Mouse (Mus musculus) v-Abl transformed pro-B cells (cell line): ENCODE results near the gene Tmie.
"Not testable (repeated sequence)": the region's sequence is repeated elsewhere in the genome, so short reads cannot be mapped to it uniquely, and the experiment has no call there.

Experiments
- in situ Hi-C, 2 experiments: fragments of 400-800 bp; cut with MboI; formaldehyde crosslinking; loops; one replicate each; pipeline ENCODE4 v1.15.1; 2025; ENCODE audit not compliant: unreplicated experiment in 2 of 2

Gene Tmie

DNA sequence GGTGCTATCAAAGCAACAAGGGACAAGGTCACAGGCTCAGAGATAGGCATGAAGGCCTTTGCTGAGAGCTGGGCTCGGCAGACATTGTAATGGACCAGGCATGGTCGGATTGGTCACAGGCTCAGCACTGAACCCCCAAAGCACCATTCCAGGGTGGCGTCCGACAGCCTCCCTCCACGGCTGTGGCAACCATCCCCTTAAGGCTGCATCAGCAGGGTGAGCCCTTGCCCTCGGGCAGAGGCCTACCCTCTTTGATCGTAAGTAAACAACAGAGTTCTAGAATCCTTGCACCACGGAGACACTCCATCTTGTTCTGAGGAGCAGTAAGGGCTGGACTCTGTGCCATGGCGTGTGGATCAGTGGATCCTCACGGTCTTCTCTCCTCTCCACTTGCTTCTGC, 35.7 kb downstream of the Tmie start, which contains the start of gene Prss46:
Gene Prss46 (plus strand): TSS at position 301 of the 400 bp plus-strand sequence.
- in situ Hi-C loops: no loop called here

DNA sequence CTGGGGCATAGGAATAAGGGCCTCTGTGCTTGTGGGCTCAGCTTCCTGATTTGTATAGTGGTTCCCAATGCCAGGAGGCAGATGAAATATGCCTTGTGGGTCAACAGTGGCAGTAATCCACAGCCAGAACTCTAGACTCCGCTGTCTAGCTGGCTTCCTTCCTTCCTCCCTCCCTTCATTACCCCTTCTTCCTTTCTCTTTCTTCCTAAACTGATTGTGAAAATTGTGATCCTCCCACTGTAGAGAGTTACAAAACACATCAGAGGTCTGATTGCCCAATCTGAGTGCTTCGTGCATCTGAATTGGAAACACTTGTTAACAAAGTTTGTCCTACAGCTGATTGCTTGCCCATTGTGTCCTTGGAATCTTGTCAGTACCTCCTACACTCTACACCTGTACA, 38.5 kb downstream of the Tmie start:
- in situ Hi-C loops: no loop called here

DNA sequence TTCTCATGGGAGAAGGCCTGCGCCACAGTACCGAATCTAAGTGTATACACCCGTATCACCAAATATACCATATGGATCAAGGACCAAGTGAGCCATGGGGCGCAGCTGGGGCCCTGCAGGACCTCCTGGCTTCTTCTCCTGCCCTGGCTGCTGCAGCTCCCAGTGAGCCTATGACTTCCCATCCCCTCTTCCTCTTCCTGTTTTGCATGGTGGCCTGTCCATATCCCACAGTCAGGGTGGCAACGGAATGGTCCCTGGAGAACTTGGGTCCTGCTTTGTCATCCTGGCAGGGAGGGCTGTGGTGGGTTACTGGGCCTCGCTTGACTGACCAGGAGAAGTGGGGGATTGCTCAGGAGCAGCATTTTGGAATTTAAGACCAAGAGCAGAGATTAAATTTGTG, 39.0 kb downstream of the Tmie start:
- in situ Hi-C loops: no loop called here

DNA sequence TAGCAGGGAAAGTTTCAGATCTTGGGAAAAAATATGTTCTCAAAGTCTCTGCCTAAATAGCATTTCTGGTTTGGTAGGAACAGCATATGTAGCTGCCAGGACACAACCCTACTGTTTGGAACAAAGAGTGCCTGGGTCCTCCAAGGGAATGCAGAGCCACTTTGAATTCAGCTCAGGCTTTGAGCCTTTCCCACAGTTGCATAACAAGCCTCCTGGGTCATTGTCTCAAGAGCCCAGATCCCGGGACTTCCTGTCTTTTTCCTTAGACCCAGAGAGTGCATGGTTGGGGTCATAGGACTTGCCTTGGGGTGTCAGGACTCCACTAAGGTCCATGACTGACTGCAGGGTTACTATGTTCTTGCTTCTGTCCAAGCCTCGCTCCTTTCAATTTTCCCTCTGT, 43.8 kb downstream of the Tmie start:
- in situ Hi-C loops: no loop called here

DNA sequence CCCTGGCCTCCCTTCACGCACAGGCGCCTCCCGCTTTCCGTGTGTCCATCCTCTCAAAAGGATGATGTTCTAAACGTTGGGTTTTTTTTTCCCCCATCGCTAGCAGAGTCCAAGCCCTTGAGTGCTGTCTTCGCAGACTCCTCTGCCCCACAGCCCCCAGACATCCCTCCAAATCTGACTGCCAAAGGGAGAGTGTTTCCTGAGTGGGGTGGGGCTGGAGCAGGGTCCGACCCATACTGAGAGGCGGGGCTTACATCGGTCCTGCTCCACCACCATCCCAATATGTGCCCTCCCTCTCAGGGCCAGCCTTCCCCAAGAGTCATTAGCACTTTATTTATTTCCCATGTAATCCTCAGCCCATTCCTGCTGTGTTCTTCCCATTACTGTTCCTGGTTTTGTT, 45.0 kb downstream of the Tmie start:
- in situ Hi-C loops: no loop called here

DNA sequence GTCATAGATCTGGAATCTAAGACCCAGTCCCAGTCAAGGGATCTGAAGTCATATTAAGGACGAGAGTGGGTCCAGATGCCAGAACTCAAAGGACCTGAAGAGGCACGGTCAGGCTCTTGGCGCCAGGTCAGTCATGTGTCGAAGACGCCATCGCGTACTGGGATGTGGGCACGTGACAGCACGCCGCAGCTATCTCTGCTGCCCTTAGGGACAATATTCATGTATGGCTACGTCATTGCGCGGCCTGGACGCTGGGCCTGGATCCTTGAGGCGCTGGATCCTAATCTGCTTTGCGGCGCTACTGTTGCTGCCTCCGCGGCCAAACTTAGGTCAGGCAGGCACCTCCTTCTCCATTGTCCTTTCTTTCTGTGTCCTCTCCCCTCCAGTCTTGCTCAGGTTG, 45.5 kb downstream of the Tmie start, which contains the start of gene Prss45:
Gene Prss45 (plus strand): TSS at position 178 of the 400 bp plus-strand sequence.
- in situ Hi-C loops: no loop called here

DNA sequence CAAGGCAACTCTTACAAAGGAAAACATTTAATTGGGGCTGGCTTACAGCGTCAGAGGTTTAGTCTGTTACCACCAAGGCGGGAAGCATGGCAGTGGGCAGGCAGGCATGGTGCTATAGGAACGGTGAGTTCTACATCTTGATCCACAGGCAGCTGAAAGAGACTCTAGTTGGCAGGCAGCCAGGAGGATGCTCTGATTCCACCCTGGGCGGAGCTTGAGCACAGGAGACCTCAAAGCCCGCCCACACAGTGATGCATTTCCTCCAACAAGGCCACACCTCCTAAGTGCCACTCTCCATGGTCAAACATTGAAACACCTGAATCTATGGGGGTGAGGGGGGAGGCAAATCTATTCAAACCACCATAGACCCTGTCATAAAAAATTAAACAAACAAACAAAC, 46.9 kb downstream of the Tmie start:
- in situ Hi-C loops: no loop called here

DNA sequence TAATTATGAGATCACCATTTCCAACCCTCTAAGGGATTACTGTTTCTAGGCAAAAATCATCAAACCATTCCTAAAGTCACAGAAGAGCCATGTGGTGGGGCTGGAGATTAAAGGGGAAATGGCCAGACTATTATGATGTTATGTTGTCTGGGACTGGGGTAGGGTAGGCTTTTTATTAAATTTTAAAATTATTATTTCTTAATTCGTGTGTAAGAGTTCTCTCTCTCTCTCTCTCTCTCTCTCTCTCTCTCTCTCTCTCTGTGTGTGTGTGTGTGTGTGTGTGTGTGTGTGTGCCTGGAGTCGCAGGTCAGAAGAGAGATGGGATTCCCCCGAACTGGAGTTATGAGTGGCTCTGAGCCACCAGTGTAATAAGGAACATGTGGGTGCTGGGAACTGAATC, 53.5 kb downstream of the Tmie start, which contains the start of gene Prss43:
Gene Prss43 (plus strand): TSS at position 301 of the 400 bp plus-strand sequence.
- in situ Hi-C loops: no loop called here

DNA sequence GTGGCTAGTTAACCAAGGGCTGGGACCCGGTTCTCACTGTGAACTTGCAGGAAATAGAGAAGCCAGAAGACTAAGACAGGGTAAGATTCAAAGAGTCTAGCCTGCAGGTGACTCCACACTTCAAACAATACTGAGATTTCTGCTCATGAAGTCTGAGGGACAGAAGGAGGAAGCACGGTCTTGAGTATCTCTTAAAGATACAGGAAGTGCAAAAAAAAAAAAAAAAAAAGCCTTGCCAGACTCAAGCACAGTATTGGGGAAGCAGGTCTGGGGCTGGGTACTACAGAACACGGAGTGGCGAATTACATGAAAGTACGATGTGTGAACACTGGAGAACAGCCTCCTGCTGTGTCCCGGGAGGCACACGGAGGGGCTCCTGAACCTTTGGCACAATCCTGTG, 54.1 kb downstream of the Tmie start:
- in situ Hi-C loops: no loop called here

DNA sequence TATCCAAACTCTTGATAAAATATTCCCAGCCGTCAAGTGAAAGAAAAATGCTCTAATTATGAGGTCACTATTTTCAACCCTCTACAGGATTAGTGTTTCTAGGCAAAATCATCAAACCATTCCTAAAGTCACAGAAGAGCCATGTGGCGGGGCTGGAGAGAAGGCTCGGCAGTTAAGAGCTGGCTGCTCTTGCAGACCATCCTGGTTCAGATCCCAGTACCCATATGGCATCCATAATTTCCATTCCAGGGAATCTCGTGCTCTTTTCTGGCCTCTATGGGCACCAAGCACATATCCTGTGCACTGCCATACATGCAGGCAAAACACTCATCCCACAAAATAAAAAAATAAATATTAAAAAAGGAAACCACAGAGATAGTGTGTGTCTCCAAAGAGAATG, 54.5 kb downstream of the Tmie start:
- in situ Hi-C loops: no loop called here

DNA sequence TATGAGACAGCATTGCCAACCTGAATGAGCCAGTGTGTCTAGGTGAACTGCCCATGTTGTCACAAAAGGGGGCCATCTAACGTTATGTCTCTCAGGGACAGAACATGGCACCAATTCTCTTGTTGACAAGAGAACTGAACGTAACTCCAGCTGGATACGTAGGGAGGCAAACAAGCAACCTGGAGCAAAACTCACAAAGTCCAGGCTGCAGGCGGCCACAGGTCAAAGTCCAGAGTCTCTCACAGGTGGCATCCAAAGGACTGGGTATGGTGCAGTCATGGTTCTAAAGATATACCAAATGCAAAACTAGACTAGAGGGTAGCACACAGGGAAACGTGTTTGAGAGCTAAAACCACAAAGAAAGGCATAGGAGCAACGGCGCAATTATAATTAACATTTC, 58.5 kb downstream of the Tmie start:
- in situ Hi-C loops: no loop called here

DNA sequence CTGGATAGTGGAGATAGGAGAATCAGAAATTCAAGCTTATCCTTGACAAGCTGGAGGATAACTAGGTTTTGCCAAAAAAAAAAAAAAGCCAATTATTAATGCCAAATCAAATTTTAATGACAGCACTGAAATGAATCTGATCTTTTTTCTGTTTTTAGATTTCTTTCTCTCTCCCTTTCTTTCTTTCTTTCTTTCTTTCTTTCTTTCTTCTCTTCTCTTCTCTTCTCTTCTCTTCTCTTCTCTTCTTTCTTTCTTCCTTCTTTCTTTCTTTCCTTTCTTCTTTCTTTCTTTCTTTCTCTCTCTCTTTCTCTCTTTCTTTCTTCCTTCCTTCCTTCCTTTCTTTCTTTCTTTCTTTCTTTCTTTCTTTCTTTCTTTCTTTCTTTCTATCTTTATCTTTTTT, 59.4 kb downstream of the Tmie start:
- in situ Hi-C loops: not testable (repeated sequence)
